Mouse (Mus musculus) liver, embryonic 14.5 days (tissue): ENCODE measurements around the gene Dixdc1.

ENCODE experiments used
- CTCF ChIP-seq: IDR thresholded peaks from 2 replicates; pipeline ENCODE4 v1.5.1; 2016; ENCODE audit warnings: antibody characterized with exemption, low read depth, control low read depth
- EP300 ChIP-seq: IDR thresholded peaks from 2 replicates; pipeline ENCODE4 v1.6.1; 2016; ENCODE audit warnings: antibody characterized with exemption, low read depth

GRCm38 (mm10) chr9:50727171-50727924 lies 12.0 kb downstream of the Dixdc1 start:
- no peak for TF ChIP-seq CTCF
- TF ChIP-seq EP300 = no peak
